Mouse (Mus musculus): ENCODE results near the gene Olfr1107. TPM values are rescaled to one million over a fixed set of nuclear protein-coding genes. Genes with fewer than 3 reads are reported as not detected.

Gene Olfr1107
- not detected for polyA plus RNA-seq (2014; fragmentation: Illumina TruSeq; extraction: RNeasy Lipid Tissue Mini Kit (QIAGEN cat#74804); ENCODE audit: low read depth, low replicate concordance)

DNA sequence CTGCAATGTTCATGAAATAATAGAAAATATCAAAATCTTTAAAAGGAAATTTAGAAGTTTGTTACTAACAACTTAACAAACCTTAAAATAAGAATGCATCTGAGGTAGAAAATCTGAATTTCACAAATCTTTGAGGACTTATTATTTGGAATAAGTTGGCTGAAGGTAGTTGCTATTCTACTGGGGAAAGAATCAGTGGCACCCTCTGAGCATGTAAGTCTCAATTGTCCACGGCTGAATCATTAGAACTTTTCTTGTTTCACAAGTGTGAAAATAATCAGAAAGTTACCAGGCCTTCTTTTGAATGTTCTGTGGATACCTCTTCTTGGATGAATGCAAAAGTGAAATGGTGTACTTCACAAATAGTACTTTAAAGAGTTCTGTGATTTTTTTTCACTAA is at the start of gene Olfr1107:
Olfr1107 (minus strand) TSS at position 101 of the 400 bp plus-strand sequence.

DNA sequence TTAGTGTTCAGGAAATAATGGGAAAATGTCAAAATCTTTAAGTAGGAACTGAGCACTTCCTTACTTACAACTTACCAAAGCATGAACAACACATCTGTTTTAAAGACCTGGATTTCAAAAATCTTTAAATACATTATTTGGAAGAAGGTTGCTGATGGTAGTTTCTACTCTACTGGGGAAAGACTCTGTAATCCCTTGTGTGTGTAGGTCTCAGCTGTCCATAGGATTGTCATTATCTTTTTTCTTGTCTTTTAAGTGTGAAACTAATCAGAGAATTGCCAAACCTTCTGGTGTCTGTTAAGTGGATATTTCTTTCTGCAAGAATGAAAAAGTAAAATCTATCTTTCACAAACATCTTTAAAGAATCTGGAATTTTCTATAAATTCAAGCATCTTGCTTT is 38.9 kb upstream of the Olfr1107 start, which contains the start of gene Olfr259:
Olfr259 (minus strand) TSS at position 101 of the 400 bp plus-strand sequence.

DNA sequence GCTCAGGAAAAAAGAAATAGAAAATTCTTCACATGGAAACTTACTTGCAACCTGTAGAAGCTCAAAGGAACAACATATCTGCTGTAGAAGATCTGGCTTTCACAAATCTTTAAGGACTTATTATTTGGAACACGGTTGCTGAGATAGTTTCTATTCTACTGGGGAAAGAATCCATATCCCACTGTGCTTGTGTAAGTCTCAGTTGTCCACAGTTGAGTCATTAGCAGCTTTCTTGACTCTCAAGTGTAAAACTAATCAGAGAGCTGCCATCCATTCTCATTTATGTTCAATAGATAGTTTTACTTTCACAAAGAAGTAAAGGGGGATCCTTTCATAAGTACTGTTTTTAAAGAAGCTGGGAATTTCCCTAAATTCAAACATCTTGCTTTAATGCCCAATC is 20.3 kb upstream of the Olfr1107 start, which contains the start of gene Olfr1109:
Olfr1109 (minus strand) TSS at position 101 of the 400 bp plus-strand sequence.

DNA sequence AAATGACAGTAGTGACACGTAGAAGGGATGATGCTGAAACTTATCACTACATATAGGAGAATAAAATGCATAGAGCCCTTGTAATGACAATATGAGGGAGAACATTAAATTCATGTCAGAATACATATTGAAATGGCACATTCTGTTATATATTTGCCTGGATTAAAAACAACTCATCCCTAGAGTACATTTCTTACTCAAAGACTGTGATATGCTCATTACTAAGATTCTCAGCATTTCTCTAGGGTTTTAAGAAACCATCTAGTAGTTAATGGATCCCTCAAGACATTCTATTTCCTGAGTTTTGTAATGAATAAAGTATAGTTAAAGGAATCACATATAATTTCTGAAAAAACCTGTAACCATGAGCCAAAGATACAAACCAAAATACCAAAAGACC is 23.4 kb downstream of the Olfr1107 start, which contains the start of gene Olfr1106:
Olfr1106 (minus strand) TSS at position 101 of the 400 bp plus-strand sequence.

DNA sequence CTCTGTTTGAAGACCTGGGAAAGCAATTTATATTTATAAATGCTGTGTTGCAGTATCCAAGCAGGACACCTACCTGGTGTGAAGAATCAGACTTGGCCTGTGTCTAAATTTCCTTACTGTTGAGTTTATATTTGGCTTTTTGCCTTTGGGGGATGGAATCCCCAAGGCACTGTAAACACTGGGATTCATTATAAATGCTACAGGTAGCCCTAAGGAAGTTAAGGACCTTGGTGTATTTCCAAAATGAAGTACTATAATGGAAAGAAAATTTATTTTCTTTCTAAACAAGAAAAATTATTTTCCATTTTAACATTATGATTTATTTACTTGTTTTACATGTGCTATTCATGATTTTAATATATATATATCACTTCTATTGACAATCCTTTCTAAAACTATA is 39.2 kb downstream of the Olfr1107 start, which contains the start of gene Olfr1105:
Olfr1105 (minus strand) TSS at position 101 of the 400 bp plus-strand sequence.

DNA sequence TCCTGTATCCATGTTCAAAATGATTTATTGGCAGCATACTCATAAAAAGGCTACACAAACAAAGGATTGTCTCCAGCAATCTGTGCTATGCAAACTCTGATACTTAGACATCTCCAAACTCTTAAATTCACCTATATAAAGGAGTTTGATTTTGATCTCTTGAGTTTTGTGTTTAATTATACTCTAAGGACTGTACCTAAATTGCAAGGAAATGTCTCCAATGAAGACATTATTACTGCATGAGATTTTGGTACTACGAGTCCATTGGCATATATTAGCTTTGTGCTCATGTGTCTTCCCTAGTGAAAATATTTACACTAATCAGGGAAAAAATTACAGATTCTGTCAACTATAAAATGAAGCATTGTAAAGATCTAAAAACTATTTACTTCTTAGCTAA is 48.6 kb downstream of the Olfr1107 start, which contains the start of gene Olfr1104:
Olfr1104 (minus strand) TSS at position 101 of the 400 bp plus-strand sequence.

Other genes starting within 250 kb of the Olfr1107 start
- not detected for gene Olfr1095, start 224.1 kb downstream of the Olfr1107 start, polyA plus RNA-seq (2014; fragmentation: Illumina TruSeq; extraction: RNeasy Lipid Tissue Mini Kit (QIAGEN cat#74804); ENCODE audit: low read depth, low replicate concordance)
- gene Gm13723, start 201.0 kb downstream of the Olfr1107 start, polyA plus RNA-seq (2014; fragmentation: Illumina TruSeq; extraction: RNeasy Lipid Tissue Mini Kit (QIAGEN cat#74804); ENCODE audit: low read depth, low replicate concordance) = not detected
- not detected for gene Olfr1097, start 183.6 kb downstream of the Olfr1107 start, polyA plus RNA-seq (2014; fragmentation: Illumina TruSeq; extraction: RNeasy Lipid Tissue Mini Kit (QIAGEN cat#74804); ENCODE audit: low read depth, low replicate concordance)
- not detected for gene Olfr1098, start 151.3 kb downstream of the Olfr1107 start, polyA plus RNA-seq (2014; fragmentation: Illumina TruSeq; extraction: RNeasy Lipid Tissue Mini Kit (QIAGEN cat#74804); ENCODE audit: low read depth, low replicate concordance)
- not detected for gene Olfr1099, start 115.1 kb downstream of the Olfr1107 start, polyA plus RNA-seq (2014; fragmentation: Illumina TruSeq; extraction: RNeasy Lipid Tissue Mini Kit (QIAGEN cat#74804); ENCODE audit: low read depth, low replicate concordance)
- gene Olfr1100, start 95.9 kb downstream of the Olfr1107 start, polyA plus RNA-seq (2014; fragmentation: Illumina TruSeq; extraction: RNeasy Lipid Tissue Mini Kit (QIAGEN cat#74804); ENCODE audit: low read depth, low replicate concordance) = not detected
- not detected for gene Olfr1101, start 84.6 kb downstream of the Olfr1107 start, polyA plus RNA-seq (2014; fragmentation: Illumina TruSeq; extraction: RNeasy Lipid Tissue Mini Kit (QIAGEN cat#74804); ENCODE audit: low read depth, low replicate concordance)
- not detected for gene Olfr1102, start 77.4 kb downstream of the Olfr1107 start, polyA plus RNA-seq (2014; fragmentation: Illumina TruSeq; extraction: RNeasy Lipid Tissue Mini Kit (QIAGEN cat#74804); ENCODE audit: low read depth, low replicate concordance)
- gene Olfr1104, start 48.7 kb downstream of the Olfr1107 start, polyA plus RNA-seq (2014; fragmentation: Illumina TruSeq; extraction: RNeasy Lipid Tissue Mini Kit (QIAGEN cat#74804); ENCODE audit: low read depth, low replicate concordance) = not detected
- gene Olfr1105, start 39.3 kb downstream of the Olfr1107 start, polyA plus RNA-seq (2014; fragmentation: Illumina TruSeq; extraction: RNeasy Lipid Tissue Mini Kit (QIAGEN cat#74804); ENCODE audit: low read depth, low replicate concordance) = not detected
- not detected for gene Olfr1106, start 23.5 kb downstream of the Olfr1107 start, polyA plus RNA-seq (2014; fragmentation: Illumina TruSeq; extraction: RNeasy Lipid Tissue Mini Kit (QIAGEN cat#74804); ENCODE audit: low read depth, low replicate concordance)
- gene Olfr1109, start 20.2 kb upstream of the Olfr1107 start, polyA plus RNA-seq (2014; fragmentation: Illumina TruSeq; extraction: RNeasy Lipid Tissue Mini Kit (QIAGEN cat#74804); ENCODE audit: low read depth, low replicate concordance) = not detected
- gene Olfr259, start 38.8 kb upstream of the Olfr1107 start, polyA plus RNA-seq (2014; fragmentation: Illumina TruSeq; extraction: RNeasy Lipid Tissue Mini Kit (QIAGEN cat#74804); ENCODE audit: low read depth, low replicate concordance) = not detected
- not detected for gene Olfr1110, start 64.5 kb upstream of the Olfr1107 start, polyA plus RNA-seq (2014; fragmentation: Illumina TruSeq; extraction: RNeasy Lipid Tissue Mini Kit (QIAGEN cat#74804); ENCODE audit: low read depth, low replicate concordance)
- gene Olfr1111, start 76.8 kb upstream of the Olfr1107 start, polyA plus RNA-seq (2014; fragmentation: Illumina TruSeq; extraction: RNeasy Lipid Tissue Mini Kit (QIAGEN cat#74804); ENCODE audit: low read depth, low replicate concordance) = not detected
- not detected for gene Olfr1112, start 112.0 kb upstream of the Olfr1107 start, polyA plus RNA-seq (2014; fragmentation: Illumina TruSeq; extraction: RNeasy Lipid Tissue Mini Kit (QIAGEN cat#74804); ENCODE audit: low read depth, low replicate concordance)
- not detected for gene Olfr1113, start 133.2 kb upstream of the Olfr1107 start, polyA plus RNA-seq (2014; fragmentation: Illumina TruSeq; extraction: RNeasy Lipid Tissue Mini Kit (QIAGEN cat#74804); ENCODE audit: low read depth, low replicate concordance)
- not detected for gene Olfr1115, start 172.2 kb upstream of the Olfr1107 start, polyA plus RNA-seq (2014; fragmentation: Illumina TruSeq; extraction: RNeasy Lipid Tissue Mini Kit (QIAGEN cat#74804); ENCODE audit: low read depth, low replicate concordance)
- not detected for gene Olfr1116, start 191.7 kb upstream of the Olfr1107 start, polyA plus RNA-seq (2014; fragmentation: Illumina TruSeq; extraction: RNeasy Lipid Tissue Mini Kit (QIAGEN cat#74804); ENCODE audit: low read depth, low replicate concordance)
- not detected for gene Olfr1118, start 231.8 kb upstream of the Olfr1107 start, polyA plus RNA-seq (2014; fragmentation: Illumina TruSeq; extraction: RNeasy Lipid Tissue Mini Kit (QIAGEN cat#74804); ENCODE audit: low read depth, low replicate concordance)

All from heart, adult 10 weeks (tissue).